Mouse (Mus musculus) lung, postnatal 14 days (tissue): ENCODE data around the gene Pip4k2a.

Source experiments
- DNase-seq: peaks from one replicate; pipeline ENCODE4 v3.0.0; 2021

Gene Pip4k2a

DNA sequence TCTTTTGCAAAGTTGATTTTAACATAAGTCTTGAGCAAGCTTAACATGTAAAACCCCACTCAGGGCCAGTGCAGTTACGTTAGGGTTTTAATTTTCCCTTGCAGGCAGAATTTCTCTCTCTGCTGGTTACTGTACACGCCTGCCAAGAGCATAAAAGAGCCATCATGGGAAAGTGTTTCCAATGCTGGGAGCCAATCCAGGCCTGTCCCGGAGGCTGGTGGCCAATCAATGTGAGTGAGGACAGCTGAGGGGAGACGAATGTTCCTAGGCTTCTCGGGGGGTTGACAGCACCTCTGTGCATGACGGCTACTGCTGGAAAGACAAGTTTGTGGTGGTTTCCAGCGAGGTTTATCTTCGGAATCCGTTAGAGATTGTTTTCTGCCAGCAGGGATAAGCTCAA lies 175.2 kb downstream of the Pip4k2a start:
- DNase-seq: peak; percentile 35

DNA sequence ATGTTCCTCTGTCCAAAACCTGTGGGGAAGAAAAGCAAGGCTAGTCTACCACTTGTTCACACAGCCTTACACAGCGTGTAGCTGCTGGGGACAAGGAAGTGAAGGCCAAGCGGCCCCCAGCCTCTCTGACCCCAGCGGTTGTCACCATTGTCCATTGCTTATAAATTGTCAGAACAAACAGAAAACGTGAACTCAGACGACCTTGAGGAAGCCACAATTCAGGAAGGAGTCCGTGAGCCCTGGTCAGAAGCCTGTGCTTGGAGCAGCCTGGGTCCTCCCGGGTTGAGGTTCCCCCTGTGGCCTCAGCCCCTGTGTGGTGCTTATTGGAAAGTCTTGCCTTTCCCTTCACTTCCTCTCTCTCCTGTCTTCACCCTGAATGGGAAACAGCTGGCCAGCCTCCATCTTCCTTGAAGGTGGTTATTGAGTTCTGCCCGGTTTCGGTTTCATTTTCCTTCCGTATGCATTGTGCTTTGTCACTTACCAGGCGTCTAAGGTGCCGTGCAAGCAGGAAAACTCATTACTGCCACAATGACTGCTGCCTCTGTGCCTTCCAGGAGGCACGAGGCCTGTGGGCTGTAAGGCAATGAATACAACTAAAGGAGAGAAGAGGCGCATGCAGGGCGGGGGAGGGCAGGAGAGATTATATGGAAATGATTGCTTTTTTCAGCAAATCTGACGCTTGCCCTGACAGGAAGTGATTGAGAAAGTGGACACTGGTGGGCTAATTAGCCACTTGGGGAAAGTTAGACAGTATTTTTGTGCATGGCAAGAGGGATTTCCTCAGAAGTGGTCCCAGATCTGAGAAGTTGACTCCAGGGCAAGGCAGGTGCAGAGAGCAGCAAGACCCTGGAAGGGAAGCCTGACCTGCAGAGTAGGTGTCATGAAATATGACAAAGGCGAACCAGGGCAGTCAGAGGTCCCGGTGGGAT lies 176.2 kb downstream of the Pip4k2a start:
- DNase-seq: peak; percentile 68

DNA sequence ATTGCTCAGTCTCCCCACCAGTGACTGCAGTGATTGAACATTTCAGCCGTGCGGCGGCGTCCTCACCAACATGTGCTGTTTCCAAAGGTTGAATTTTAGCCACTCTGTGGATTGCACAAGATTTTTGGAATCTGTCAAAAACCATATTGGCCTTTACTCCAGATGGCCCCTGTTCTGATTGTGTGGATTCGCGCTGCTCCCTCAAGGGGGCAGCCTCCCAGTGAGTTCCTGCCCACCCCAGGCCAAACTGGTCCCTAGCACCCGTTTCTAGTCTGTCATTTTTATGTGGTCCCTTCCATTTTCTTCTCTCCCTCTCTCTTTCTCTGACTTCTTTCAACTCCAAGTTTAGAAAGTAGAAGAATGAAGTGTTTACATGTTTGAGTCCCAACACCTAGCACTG lies 178.4 kb downstream of the Pip4k2a start:
- DNase-seq: no peak

DNA sequence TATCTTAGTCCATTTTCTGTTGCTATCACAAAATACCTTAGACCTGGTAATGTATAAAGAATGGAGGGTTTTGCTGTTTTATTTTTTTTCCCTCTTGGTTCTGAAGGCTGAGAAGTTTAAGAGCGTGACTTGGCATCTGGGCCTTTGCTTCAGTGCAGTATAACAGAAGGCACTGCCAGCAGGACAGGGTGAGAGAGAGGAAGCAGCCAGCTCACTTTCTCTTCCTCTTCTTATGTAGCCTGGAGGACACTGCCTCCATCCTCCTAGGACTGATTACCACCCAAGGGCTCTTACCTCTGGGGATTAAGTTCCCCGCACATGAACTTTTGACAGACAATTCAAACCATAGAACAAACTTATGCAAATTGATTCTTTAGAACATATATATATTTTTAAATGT lies 181.9 kb downstream of the Pip4k2a start:
- no peak for DNase-seq

DNA sequence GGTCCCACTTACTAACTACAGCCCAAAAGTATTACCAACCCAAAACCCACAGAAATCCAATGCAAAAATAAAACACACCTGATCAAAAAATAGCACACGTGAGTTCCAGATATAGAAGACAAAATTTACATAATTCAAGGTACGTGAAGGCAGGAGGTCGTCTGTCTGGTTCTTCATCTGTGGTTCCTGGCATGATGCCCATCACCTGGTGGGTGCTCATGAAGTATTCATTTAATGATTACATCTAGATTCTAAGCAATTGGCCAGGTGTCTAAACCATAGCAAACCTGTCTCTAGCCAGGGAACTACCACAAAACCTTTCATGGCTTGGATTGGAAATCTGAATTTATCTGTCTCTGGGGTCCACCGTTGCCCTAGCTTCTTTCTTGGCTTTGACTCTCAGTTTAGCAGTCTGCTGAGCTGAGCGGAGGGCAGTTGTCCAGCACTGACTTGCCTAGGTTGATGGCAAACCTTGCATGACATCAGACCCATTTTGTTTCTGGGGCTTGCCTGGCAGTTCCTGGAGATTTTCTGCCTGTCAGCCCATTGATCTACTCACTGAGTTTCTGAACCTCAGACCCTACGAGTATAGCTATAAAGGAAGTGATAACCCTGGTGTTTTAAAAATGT lies 182.5 kb downstream of the Pip4k2a start:
- no peak for DNase-seq

DNA sequence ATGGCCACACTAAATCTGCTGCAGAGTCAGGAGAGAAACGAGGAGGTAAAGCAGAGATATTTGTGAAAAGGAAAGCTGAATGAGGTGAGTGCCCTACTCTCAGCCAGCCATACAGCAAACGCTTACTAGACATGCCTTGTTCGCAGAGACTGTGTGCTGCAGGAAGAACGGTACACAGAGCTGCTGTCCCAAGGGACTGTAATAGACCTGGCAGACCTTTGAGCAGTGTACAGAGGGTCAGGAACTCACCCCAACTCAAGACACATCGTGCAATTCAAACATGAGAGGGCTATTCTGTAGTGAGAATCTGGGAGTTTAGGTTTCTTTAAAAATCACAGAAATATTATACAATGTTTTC lies 183.5 kb downstream of the Pip4k2a start:
- DNase-seq: no peak

DNA sequence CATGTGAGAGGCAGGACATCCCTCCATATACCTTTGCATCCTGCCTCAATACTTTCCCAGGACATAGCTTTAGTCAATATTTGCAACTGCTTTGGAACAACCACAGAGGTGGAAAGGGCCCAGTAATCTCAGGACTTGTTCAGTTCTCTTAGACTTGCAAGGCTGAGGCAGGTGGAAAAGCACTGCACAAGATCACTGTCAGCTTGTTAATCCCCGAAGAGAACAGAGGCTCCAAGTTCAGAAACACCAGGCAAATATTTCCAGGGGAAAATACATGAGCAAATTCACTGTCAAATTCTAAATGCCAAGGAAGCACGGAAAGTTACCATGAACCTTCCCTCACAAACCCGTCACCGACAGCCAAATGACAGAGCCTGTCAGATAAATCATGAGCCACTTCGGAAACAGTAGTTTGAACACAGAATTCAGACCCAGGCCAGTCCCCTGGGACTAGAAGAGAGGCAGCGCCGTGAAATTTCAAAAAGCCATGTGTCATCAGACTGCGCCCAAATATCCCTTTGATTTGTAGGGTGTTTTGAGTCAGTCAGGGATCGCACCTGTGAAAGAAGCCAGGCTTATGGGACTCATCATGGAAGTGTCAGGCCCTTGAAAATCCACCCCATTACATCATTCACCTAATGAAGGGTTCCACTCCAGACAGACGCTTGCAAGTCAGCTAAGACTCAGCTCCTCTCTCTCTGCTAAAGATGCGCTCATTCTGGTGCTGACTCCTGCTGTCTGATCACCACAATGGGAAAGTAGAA lies 184.1 kb downstream of the Pip4k2a start:
- no peak for DNase-seq

DNA sequence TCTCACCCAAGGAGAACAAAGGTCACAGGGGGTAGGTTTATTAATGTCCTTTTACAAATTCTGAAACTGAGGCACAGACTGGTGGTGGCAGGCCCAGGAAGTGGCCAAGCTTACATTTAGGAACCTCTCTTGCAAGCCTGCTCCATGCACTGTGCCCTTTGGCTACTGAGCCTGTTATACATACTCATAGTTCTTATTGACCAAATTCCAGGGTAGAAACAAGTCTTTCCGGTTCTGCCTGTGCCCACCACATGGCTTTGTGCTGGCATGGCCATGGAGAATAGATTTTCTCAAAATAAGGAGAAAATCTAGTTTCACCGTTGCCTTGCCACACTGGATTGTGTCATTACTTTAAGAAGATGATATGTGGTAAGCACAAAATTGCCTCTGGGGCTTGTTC lies 190.0 kb downstream of the Pip4k2a start:
- DNase-seq: no peak

DNA sequence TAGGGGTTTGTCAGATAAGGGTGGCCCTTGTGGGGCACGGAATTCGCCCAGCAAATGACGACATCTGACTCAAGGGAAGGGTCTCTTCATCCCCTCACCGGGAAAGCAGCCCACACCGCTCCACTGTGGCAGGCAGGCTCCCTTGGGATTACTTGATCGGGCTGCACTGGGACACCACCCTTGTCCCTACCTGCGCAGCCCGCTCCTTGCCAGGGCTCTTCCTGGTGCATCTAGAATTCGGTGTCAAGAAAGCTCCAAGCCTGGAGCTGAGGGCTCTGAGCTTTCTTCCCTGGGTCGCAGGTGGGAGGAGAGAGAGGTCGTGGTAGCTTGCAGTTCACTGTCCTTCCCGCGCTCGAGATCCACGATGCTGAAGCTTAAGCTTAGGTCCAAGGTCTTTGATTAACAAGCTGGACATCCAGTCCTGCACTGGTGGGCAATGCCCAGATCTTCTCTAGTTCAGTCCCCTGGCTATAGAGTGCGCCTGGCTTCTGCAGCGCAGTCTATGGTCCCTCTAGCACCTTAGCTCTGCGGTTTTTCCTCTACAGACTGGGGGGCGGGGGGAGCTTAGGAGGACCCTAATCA lies 196.6 kb downstream of the Pip4k2a start:
- no peak for DNase-seq

DNA sequence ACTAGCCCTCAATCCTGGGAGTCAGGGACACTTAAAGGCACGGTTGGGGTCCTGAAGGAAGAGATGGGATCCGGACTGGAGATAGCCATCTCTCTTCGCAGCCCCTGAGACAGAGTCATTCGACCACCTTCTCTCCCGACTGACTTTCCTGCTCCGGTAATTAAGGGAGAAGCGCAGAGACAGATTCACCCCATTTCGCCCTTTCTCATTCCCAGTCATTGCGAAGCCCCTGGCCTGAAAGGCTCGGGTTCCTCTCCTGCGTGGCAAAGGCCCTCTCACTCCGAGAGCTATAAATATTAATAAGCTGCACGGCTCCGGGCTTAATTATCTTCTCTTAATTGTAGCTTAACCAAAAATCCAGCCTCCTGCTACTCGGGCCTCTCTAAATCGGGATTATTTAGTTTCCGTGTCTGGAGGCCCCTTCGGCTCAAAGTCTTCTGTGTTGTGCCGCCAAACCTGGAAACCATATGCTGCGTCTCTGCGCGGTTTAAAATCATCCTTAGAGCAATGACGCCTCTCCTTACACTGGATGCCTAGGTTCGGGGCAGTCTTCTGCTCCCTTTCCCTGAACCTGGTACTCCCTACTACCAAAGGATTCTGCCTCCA lies 197.2 kb downstream of the Pip4k2a start:
- DNase-seq: no peak

DNA sequence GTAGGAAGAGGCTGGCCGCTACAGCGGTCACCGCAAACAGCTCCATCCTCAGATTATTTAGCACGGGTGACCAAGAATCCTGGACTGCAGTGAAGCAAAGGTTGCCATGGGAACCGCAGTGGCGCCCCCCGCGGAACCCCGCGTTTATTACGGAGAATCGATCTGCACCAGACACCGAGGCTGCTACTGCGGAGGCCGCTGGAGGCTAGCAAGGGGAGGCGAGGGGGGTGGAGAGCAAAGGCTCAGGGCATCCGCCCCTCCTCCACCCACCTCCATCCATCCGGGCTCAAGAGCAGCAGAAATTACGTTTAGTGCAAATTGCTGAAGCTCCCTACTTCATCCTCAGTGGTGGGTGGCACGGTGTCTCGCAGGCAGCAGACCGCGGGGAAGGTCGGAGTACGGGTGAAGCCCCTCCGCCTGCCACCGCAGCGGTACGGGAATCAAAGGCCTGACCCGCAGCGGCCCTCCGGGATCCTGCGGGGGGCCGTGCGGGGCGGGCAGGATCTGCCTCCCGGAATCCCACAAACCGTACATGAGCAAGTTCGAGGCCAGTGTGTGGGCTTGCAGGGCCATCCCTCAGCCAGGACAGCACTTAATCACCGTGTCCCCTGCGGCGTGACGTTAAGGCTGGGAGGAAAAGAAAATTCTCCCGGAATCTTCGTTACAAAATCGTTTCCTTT lies 197.8 kb downstream of the Pip4k2a start:
- DNase-seq: peak; percentile 9

DNA sequence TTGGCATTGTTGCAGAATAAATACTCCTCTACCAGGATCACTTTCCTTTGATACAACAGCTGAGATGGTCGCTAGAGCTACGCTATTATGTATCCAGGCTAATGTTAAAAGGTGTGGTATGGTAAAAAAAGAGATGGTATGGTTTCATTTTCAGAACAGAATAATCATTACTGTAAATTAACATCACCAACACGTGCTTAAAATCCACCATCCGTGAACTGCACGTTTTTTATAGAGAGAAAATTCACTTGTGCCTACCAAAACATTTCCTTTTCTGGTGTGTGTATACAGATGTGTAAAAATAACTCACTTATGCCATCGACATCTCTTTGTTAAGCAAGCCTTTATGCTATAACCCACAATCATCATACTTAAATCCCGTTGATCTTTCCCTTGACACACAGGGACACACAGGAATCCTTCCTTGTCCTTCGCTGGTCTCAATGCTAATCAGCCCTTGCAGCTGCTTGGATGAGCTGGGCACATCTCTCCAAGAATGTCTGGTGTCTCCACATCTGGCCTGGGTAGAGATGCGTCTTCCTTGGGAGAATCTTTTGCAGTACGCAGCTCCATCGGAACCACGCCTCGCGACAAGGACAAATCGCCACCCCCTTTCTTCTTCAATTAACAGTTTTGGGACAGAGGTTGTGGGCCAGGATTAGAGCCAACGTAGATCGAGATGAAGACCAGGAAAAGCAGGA lies 198.5 kb downstream of the Pip4k2a start:
- DNase-seq: no peak

DNA sequence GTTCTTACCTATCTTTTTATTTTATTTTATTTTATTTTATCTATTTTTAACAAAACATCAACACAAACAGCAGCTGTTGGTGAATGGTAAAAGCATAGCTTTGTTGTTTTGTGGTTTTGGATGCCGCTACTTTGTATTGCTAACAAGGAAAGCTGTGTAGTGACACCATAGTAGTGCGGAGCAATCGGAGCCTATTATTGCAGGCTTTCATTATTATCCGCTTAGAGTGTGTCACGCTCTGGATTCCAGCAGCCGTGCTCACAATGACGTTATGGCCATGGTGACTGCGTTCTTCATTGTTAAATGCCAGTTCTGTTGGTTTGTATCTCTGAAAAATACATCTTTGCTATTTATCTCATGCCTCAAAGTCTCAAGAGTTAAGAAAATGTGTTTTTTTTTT lies 200.2 kb downstream of the Pip4k2a start:
- no peak for DNase-seq

DNA sequence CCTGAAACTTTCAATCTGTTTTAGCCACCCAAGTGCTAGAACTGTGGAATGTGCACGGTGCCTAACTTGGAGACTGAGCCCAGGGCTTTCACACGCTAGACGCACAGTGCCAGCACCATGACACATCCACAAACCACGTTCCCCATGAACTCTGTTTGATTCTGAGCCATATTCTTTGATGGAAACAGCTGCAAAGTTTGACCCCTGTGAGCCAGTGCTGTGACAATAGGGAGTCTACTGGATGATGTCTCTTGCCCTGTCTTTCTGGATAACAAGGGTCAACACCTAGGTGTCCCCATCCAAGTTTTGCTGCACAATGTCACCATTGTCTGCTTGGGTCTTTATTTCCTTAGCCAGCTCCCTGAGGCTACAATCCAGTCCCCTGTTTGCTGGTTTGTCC lies 203.7 kb downstream of the Pip4k2a start:
- no peak for DNase-seq
